Mouse (Mus musculus): ENCODE measurements around the gene Cntn2.
A peak's percentile ranks its signal among the peaks of the same experiment; 100 is the strongest.
"Not testable (repeated sequence)": the region's sequence is repeated elsewhere in the genome, so short reads cannot be mapped to it uniquely, and the experiment has no call there.

Cntn2 gene

DNA sequence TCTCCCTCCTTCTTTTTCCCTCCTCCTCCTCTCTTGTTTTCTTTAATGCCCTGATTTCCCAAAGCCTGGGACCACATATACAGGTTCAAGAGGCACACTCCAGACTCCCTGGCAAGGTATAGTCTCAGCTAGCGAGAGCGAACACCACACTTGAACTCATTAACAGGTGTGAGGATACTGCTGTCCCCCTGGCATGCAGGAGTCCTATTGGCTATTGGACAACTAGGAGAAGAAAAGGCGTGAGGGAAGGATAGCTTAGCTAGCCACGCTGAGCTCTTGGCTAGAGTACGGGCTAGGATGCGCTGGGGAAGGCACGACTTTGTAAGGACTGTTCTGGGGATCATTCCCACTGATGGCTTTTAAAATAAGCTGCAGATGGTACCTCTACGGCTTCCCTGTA is 30.9 kb downstream of the Cntn2 start:
- no peak for DNase-seq (ENCODE audit: low spot score in 2 of 2)

GRCm38 (mm10) chr1:132511521-132511920 is 31.5 kb downstream of the Cntn2 start:
- no peak for DNase-seq (ENCODE audit: low spot score in 2 of 2)

DNA sequence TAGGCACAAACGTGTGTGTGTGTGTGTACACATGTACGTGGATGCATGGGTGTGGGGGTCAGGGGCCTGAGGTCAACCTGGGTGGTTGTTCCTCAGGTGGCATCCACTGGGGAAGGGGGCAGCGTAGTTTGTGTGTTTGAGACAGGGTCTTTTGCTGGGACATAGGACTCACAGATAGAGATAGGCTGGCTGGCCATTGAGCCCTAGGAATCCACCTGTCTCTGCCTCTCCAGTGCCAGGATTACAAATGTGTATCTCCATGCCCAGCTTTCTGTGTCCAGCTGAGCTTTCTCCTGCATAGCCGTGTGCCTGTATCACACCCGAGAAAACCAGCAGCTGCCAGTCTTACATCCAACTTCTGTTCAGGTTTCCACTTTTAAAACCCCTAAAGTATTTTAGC is 33.3 kb downstream of the Cntn2 start:
- DNase-seq (ENCODE audit: low spot score in 2 of 2), result no peak

- DNase-seq (ENCODE audit: low spot score in 2 of 2), result no peak
Observed at GRCm38 (mm10) chr1:132506656-132507055, 36.4 kb downstream of the Cntn2 start.

- DNase-seq (ENCODE audit: low spot score in 2 of 2), result no peak
Observed at GRCm38 (mm10) chr1:132506058-132506457, 37.0 kb downstream of the Cntn2 start, which contains the start of gene Tmem81. Tmem81 (plus strand) TSS chr1:132506230.

DNA sequence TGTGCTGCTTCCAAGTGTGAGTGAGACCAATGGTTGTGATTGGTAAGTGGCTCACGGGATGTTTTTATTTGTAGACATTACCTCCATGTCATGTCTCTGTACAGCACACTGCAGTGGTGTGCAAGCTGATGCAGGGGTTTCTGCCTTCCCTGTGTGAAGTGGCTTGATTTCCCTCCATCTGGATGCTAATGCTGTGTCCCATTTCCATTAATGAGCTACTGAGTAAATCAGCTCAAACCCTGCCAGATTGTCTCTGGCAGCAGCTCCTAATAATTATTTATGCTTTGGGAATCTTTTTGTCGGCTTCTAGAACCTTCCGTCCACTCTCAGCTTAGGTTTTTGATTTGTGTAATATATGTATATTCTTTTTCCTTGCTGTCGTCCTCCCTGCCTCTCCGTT is 37.9 kb downstream of the Cntn2 start:
- no peak for DNase-seq (ENCODE audit: low spot score in 2 of 2)

DNA sequence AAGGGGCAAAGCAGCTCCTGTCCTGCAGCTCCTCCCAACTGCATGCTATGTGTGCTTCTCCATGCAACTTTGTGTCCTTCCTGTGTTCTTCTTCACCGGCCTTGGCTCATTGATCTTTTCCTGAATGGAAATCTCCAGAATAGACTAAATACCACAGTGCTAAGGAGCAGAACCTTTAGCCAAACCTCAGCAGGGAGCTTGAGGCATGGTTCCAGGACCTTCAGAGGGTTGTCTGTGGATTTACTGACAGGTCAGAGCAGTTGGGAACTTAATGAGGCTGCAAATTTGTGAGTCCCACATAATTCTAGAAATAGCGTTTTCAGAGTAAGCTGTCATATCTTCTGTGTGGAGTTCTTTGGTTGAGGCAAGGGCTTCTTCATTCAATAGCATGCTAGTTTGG is 42.5 kb downstream of the Cntn2 start:
- no peak for DNase-seq (ENCODE audit: low spot score in 2 of 2)

GRCm38 (mm10) chr1:132483759-132484158 is 59.3 kb downstream of the Cntn2 start:
- no peak for DNase-seq (ENCODE audit: low spot score in 2 of 2)

DNA sequence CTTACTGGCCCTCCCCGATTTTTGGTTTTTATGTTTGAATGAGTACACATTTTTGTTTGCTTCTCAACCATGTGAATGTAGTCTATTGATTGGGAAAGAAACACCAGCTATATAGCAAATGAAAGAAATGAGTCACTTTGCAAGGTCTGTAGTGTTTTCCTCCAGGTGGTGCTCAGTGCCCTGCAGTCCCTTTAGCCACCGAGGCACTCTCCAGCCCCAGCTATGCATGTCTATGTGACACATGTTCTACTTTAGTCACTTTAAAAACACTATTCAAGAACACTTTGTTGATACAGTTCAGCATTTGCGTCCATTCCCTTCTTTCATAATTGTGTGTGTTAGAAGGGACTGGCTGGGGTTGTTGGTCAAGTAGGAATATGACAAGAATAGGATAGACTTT is 59.8 kb downstream of the Cntn2 start:
- DNase-seq (ENCODE audit: low spot score in 2 of 2), result no peak

DNA sequence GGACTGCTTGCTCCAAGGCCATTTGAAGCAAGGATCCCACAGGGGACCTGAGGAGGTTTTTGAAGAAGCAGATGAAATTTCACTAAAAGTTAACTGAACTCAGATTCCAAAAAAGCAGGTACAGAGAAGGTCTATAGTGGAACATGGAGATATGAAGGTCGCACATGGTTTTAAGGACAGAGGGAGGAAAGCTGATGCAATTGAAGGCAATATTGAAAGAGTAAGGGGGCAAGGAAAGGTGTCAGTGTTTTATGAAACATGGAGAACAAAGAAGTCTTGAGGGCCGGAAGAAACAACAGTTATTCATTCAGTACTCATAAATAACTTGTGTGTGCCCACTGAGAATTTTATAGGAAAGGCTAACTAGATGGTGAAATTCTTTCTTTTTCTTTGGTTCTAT is 61.4 kb downstream of the Cntn2 start:
- DNase-seq (ENCODE audit: low spot score in 2 of 2), result no peak

GRCm38 (mm10) chr1:132479438-132479837 is 63.6 kb downstream of the Cntn2 start:
- no peak for DNase-seq (ENCODE audit: low spot score in 2 of 2)

DNA sequence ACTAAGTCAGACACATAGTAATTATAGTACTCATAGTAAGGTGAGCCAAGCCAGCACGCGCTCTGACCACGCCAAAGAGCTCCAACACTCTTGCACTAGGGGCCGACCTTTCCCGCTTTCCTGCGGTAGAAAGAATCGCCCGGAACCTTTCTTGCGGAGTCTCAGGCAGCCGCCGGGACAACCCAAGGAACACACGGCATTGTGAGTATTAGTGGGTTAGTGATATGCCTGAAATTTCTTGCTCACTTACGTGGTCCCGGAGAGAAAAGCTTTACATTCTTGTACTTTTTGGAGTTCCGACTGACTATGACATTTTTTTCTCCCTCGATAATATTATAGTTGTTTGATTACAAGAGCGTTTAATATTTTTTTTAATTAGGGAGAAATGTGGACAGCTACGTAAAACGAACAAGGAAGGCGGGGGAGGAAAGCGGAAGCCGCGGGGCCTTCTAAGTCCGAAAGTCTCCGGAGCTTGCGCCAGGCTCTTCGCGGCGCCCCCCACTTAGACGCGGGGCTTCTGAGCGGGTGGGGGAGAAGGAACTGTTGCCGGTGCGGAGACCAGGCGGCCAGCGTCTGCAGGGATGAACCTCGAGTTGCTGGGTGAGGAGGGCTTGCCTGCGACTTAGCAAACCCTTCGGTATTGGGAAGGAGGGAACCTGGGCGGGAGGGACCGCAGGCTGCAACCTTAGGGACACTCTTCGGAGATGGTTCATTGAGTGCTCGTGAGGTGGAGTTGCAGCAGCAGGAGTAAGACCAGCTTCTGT is 65.9 kb downstream of the Cntn2 start, which contains the start of gene Rbbp5:
TSS of gene Rbbp5 (plus strand) at position 438 of the 764 bp plus-strand sequence.
- peak; percentile 75 to 83 for DNase-seq (ENCODE audit: low spot score in 2 of 2)

DNA sequence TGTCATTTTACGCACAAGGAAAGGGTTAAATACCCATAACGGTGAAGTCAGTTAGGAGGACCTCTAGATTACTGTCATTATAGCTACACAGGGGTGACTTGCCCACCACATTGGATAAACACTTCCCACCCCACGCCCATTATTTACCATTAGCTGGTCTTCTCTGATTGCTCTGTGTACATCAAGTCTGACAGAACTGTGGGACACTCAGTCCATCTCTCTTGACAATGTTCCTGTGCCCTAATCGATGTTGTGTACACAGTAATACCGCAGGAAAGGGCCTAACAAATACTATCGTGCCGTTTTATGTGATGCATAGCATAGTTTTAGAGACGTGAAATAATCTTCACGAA is 66.5 kb downstream of the Cntn2 start:
- DNase-seq (ENCODE audit: low spot score in 2 of 2), result no peak

- no peak for DNase-seq (ENCODE audit: low spot score in 2 of 2)
Observed at GRCm38 (mm10) chr1:132474496-132474895, 68.6 kb downstream of the Cntn2 start.

GRCm38 (mm10) chr1:132472537-132472936 is 70.5 kb downstream of the Cntn2 start:
- no peak for DNase-seq (ENCODE audit: low spot score in 2 of 2)

DNA sequence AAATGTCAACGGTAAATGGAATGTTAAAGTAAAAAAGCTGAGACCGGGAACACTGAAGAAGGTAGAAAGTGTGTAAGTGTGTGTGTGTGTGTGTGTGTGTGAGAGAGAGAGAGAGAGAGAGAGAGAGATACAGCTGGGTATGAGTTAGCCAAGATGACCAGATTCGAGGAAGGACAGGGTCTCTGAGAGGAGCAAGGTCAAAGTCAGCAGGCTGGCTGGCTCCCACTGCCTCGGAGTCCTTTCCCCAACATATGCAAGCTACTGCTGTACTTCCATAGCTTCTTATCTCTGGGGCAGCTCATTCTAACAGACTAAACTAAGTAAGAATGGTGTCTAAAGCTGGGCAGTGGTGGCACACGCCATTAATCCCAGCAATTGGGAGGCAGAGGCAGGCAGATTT is 71.6 kb downstream of the Cntn2 start:
- DNase-seq (ENCODE audit: low spot score in 2 of 2), result no peak

DNA sequence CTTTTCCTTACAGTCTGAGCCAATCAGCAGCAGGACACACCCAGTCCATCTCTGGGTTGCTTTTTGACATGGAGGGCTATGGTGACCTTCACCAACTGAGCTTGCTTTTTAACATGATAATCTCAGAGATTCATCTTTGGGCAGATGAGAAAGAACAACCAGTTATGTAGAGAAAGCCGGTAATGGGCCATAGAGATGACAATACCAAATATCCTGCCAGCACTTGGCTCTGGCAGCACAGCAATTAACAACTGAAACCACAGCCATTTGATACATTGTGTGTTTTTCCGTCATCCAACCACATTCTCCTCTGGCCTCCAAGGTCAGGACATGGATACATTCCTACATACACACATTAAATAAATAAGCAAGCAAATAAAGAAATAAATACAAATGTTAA is 72.0 kb downstream of the Cntn2 start:
- no peak for DNase-seq (ENCODE audit: low spot score in 2 of 2)

DNA sequence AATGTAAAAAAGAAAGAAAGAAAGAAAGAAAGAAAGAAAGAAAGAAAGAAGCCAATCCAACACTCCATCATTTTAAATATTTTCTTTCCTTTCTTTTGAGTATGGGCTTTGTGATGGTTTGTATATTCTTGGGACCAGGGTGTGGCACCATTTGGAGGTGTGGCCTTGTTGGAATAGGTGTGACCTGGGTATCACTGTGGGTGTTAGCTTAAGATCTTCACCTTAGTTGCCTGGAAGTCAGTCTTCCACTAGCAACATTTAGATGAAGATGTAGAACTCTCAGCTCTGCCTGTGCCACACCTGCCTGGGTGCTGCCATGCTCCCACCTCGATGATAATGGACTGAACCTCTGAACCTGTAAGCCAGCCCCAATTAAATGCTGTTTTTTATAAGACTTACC is 73.0 kb downstream of the Cntn2 start:
- DNase-seq (ENCODE audit: low spot score in 2 of 2), result not testable (repeated sequence)

GRCm38 (mm10) chr1:132469519-132469918 is 73.5 kb downstream of the Cntn2 start:
- no peak for DNase-seq (ENCODE audit: low spot score in 2 of 2)

GRCm38 (mm10) chr1:132468926-132469325 is 74.1 kb downstream of the Cntn2 start:
- no peak for DNase-seq (ENCODE audit: low spot score in 2 of 2)

GRCm38 (mm10) chr1:132464651-132465050 is 78.4 kb downstream of the Cntn2 start:
- DNase-seq (ENCODE audit: low spot score in 2 of 2), result no peak

Data from frontal cortex, postnatal 10 days (tissue).